Mouse (Mus musculus) testis, adult 2 months (tissue): ENCODE data around the gene Bsx.

Source experiments
- CTCF ChIP-seq: fragments of 200-500 bp; IDR thresholded peaks from 2 replicates; pipeline ENCODE4 v1.5.1; 2012; ENCODE audit warnings: low read depth, mild to moderate bottlenecking, inconsistent platforms, low read length, moderate library complexity; ENCODE audit not compliant: control insufficient read depth, insufficient read depth, insufficient replicate concordance
- POLR2A ChIP-seq: fragments of 200-500 bp; IDR thresholded peaks from 2 replicates; pipeline ENCODE4 v1.6.1; 2012; ENCODE audit warnings: low read depth, mild to moderate bottlenecking, inconsistent platforms, low read length, moderate library complexity; ENCODE audit not compliant: control insufficient read depth

- TF ChIP-seq POLR2A: no peak
- TF ChIP-seq CTCF: no peak
Measured at GRCm38 (mm10) chr9:40871369-40872155, 2.4 kb upstream of the Bsx start.
